Mouse (Mus musculus): ENCODE measurements around the gene Tor1aip1. TPM values are rescaled to one million over a fixed set of nuclear protein-coding genes. Genes with fewer than 3 reads are reported as not detected.

Tor1aip1 gene
- polyA plus RNA-seq, 1 experiment from 2014 or later, result 39.1 TPM

GRCm38 (mm10) chr1:155973068-155973718 is 63.1 kb downstream of the Tor1aip1 start, which contains the start of gene Cep350:
Cep350 (minus strand) TSS chr1:155973255.
- no peaks in the 10 kb centered on the region for H3K27me3 ChIP-seq (ENCODE audit: low read depth, poor library complexity, severe bottlenecking)
- under 1% methylated on average over 52 of the region's 57 CpGs for WGBS

GRCm38 (mm10) chr1:155972146-155973067 is 63.9 kb downstream of the Tor1aip1 start:
- DNase-seq (ENCODE audit: low spot score), result no peak
- Histone ChIP-seq H3K4me1 (peaks cover 21% of the 10 kb centered on the region), H3K27ac (peak overlapping the region; percentile 98), H3K9me3 (replicated peaks) (no peaks in the 10 kb centered on the region), H3K4me3 (peak overlapping the region; percentile 100), H3K27me3 (ENCODE audit: low read depth, poor library complexity, severe bottlenecking) (no peaks in the 10 kb centered on the region), H3K36me3 (no peaks in the 10 kb centered on the region)
- WGBS, result 3% methylated on average over 39 of the region's 51 CpGs

More at GRCm38 (mm10) chr1:155973068-155973718, 63.1 kb downstream of the Tor1aip1 start, which contains the start of gene Cep350:
- peak within 1 kb of the TSS; percentile 98 for H3K27ac ChIP-seq
- peak; percentile 96 for DNase-seq (ENCODE audit: low spot score)
- no peaks in the 10 kb centered on the region for H3K9me3 ChIP-seq (replicated peaks)
- H3K4me3 ChIP-seq, result peak within 1 kb of the TSS; percentile 100
- no peaks in the 10 kb centered on the region for H3K36me3 ChIP-seq
- H3K4me1 ChIP-seq, result peaks cover 21% of the 10 kb centered on the region

Other genes starting within 250 kb of the Tor1aip1 start
- gene Qsox1, start 223.6 kb downstream of the Tor1aip1 start, polyA plus RNA-seq (2016; fragmentation: Nextera tagmentation; extraction: Ambion mirVana), result 12.7 and 17.2 TPM in 2 replicates
- 4.8 and 6.9 TPM in 2 replicates for gene Cep350, start 63.2 kb downstream of the Tor1aip1 start, polyA plus RNA-seq (2016; fragmentation: Nextera tagmentation; extraction: Ambion mirVana)
- 114 and 116 TPM in 2 replicates for gene Tor1aip2, start 1.1 kb downstream of the Tor1aip1 start, polyA plus RNA-seq (2016; fragmentation: Nextera tagmentation; extraction: Ambion mirVana)
- 0.33 and 0.34 TPM in 2 replicates for gene Fam163a, start 168.5 kb upstream of the Tor1aip1 start, polyA plus RNA-seq (2016; fragmentation: Nextera tagmentation; extraction: Ambion mirVana)